Mouse (Mus musculus): ENCODE data around the gene Pih1d1. TPM values are rescaled to one million over a fixed set of nuclear protein-coding genes. Genes with fewer than 3 reads are reported as not detected.

Pih1d1 gene
- polyA plus RNA-seq, 1 experiment from 2014 or later, result 97.7 TPM

DNA sequence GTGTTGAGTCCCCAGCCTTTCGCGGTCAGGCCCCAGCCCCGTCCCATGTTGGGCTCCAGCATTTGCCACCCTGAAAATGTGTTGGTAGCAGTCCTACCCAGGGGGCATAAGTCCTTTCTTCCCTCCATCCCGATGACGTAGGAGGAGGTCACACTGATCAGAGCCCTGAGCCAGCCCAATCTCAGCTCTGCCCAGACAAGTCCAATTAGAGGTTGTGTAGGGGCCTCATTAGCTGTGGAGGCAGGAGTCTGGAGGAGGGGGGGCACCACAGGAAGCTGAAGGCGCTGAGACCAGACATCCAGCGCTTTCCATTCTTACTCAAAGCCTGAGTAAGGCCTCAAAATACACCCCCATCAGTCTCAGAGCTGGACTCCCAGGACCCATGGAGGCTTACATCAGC, 31.8 kb downstream of the Pih1d1 start:
- Histone ChIP-seq H3K27me3 (peaks cover 87% of the 10 kb centered on the region), H3K4me3 (no peak overlapping the region), H3K9ac (peak overlapping the region; percentile 36; the same call in 1 of the 2 replicates), H3K36me3 (no peaks in the 10 kb centered on the region), H3K27ac (no peak overlapping the region), H3K4me2 (no peak overlapping the region), H3K9me3 (no peaks in the 10 kb centered on the region), H3K4me1 (peaks cover 10% of the 10 kb centered on the region; the same call in 1 of the 2 replicates)
- ATAC-seq (ENCODE audit: insufficient number of reproducible peaks, insufficient read depth, low FRiP score, low TSS enrichment, low read depth), result no peak
- WGBS, result 57% methylated on average over 7 of the region's 7 CpGs

DNA sequence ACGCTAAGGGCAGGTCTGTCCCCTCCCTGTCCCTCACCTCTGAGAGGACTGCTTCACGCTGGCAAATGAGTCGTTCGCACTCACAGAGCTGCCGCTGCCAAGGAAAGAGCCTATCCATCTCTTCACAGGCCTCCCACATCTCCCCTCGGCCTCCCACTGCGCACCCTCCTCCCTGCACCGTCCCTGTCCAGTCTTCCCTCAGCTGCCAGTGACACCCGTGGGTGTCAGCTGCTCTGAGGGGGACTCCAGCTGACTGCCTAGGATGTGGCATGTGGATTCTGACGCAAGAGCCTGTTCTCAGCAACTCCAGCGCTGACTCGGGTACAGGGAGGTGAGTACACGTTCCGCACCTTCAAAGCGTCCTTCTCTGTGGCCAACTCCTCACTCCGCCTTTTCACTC, 35.5 kb downstream of the Pih1d1 start:
- no peak overlapping the region for H3K4me2 ChIP-seq
- H3K27ac ChIP-seq, result no peak overlapping the region
- peaks cover 60% of the 10 kb centered on the region for H3K27me3 ChIP-seq
- H3K4me1 ChIP-seq, result peaks cover 9% of the 10 kb centered on the region; the same call in 1 of the 2 replicates
- H3K36me3 ChIP-seq, result no peaks in the 10 kb centered on the region
- no peak overlapping the region for H3K4me3 ChIP-seq
- ATAC-seq (ENCODE audit: insufficient number of reproducible peaks, insufficient read depth, low FRiP score, low TSS enrichment, low read depth), result no peak
- no peak overlapping the region for H3K9ac ChIP-seq
- 63% methylated on average over 16 of the region's 16 CpGs for WGBS
- H3K9me3 ChIP-seq, result no peaks in the 10 kb centered on the region

DNA sequence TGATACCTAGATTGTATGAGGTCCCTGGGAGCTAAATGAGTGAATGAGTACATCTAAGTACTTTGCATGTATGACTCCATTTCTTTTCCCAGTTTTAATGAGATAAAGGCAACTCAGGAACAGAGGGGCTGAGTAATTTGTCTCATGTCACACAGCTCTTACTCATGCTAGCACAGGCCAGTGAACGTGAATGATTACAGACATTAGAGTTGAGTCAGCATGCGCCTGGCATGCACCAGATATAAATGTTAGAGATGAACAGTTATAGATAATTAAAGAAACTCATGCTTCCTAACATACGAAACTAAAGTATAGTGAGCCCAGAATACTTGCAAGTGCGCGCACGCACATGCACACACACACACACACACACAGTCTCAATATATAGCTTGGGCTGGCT, 36.1 kb downstream of the Pih1d1 start:
- WGBS, result 89% methylated on average over 6 of the region's 6 CpGs
- Histone ChIP-seq H3K27ac (no peak overlapping the region), H3K9me3 (no peaks in the 10 kb centered on the region), H3K36me3 (no peaks in the 10 kb centered on the region), H3K4me3 (no peak overlapping the region), H3K4me1 (peaks cover 9% of the 10 kb centered on the region; the same call in 1 of the 2 replicates), H3K4me2 (no peak overlapping the region), H3K9ac (no peak overlapping the region), H3K27me3 (peaks cover 55% of the 10 kb centered on the region)
- ATAC-seq (ENCODE audit: insufficient number of reproducible peaks, insufficient read depth, low FRiP score, low TSS enrichment, low read depth), result no peak

- no peaks in the 10 kb centered on the region for H3K9me3 ChIP-seq
- H3K27me3 ChIP-seq, result peaks cover 45% of the 10 kb centered on the region
- H3K27ac ChIP-seq, result no peak overlapping the region
- H3K36me3 ChIP-seq, result no peaks in the 10 kb centered on the region
- no peak overlapping the region for H3K4me3 ChIP-seq
- 65% methylated on average over 2 of the region's 2 CpGs for WGBS
- H3K4me1 ChIP-seq, result peaks cover 9% of the 10 kb centered on the region; the same call in 1 of the 2 replicates
- no peak overlapping the region for H3K4me2 ChIP-seq
- no peak for ATAC-seq (ENCODE audit: insufficient number of reproducible peaks, insufficient read depth, low FRiP score, low TSS enrichment, low read depth)
- H3K9ac ChIP-seq, result no peak overlapping the region
Measured at GRCm38 (mm10) chr7:45191161-45191560, 37.1 kb downstream of the Pih1d1 start.

DNA sequence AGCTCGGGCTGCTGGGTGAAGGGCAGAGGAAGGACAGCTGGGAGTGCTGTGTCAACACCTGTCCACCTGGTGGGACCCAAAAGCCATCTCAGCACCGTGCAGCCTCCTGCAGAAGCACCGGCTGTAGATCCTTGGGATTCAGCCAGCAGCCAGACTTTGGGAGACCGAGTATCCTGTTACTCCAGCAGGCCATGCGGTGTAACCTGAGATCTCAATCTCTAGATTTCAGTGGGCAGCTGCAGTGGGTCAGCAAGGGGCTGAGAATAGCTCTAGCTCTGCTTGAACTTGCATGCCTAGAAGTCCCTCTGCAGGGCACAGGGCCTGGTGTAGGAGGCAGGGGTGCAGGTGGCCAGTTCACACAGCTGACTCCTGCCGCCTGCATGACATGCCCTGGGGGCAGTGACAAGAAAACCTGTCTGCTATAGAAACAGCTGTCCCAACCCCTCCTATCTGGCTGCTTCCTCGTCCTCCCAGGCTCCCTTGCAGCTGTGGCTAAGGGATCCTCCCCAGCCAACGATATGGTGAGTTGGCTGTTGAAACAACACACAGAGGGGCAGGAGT, 37.8 kb downstream of the Pih1d1 start:
- H3K36me3 ChIP-seq, result no peaks in the 10 kb centered on the region
- no peaks in the 10 kb centered on the region for H3K9me3 ChIP-seq
- peak; percentile 20; the same call in 1 of the 2 replicates for ATAC-seq (ENCODE audit: insufficient number of reproducible peaks, insufficient read depth, low FRiP score, low TSS enrichment, low read depth)
- 5% methylated on average over 8 of the region's 8 CpGs for WGBS
- H3K27ac ChIP-seq, result peak overlapping the region; percentile 53; the same call in 1 of the 2 replicates
- H3K4me1 ChIP-seq, result peaks cover 9% of the 10 kb centered on the region; the same call in 1 of the 2 replicates
- no peak overlapping the region for H3K4me3 ChIP-seq
- peaks cover 38% of the 10 kb centered on the region for H3K27me3 ChIP-seq
- H3K9ac ChIP-seq, result peak overlapping the region; percentile 57
- no peak overlapping the region for H3K4me2 ChIP-seq

- Histone ChIP-seq H3K9me3 (no peaks in the 10 kb centered on the region), H3K27me3 (peaks cover 40% of the 10 kb centered on the region), H3K4me2 (no peak overlapping the region), H3K36me3 (no peaks in the 10 kb centered on the region), H3K9ac (no peak overlapping the region), H3K4me3 (no peak overlapping the region), H3K4me1 (peaks cover 9% of the 10 kb centered on the region; the same call in 1 of the 2 replicates), H3K27ac (no peak overlapping the region)
- WGBS, result 78% methylated on average over 7 of the region's 7 CpGs
- no peak for ATAC-seq (ENCODE audit: insufficient number of reproducible peaks, insufficient read depth, low FRiP score, low TSS enrichment, low read depth)
Measured at GRCm38 (mm10) chr7:45192585-45193310, 38.6 kb downstream of the Pih1d1 start.

DNA sequence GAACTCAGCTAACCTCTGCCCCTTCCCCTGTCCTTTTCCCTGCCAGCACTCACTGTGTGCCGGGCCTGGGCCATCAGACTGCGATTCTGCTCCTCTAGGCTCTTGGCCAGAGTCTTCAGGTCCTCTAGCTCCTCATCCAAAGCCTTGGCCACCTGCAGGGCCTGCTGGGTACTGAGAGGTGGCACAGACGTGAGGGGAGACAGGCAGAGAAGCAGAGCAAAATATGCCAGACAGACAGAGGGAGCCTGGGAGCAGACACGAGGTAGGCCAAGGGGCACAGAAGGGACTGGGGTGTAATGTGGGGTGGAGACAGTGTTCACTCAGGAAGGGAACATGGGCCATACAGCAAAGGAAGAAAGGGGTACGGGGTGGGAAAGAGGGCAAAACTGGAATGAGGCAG, 39.3 kb downstream of the Pih1d1 start:
- Histone ChIP-seq H3K36me3 (no peaks in the 10 kb centered on the region), H3K4me3 (no peak overlapping the region), H3K9me3 (no peaks in the 10 kb centered on the region), H3K27me3 (peaks cover 34% of the 10 kb centered on the region), H3K9ac (no peak overlapping the region), H3K27ac (no peak overlapping the region), H3K4me2 (no peak overlapping the region), H3K4me1 (peaks cover 9% of the 10 kb centered on the region; the same call in 1 of the 2 replicates)
- no peak for ATAC-seq (ENCODE audit: insufficient number of reproducible peaks, insufficient read depth, low FRiP score, low TSS enrichment, low read depth)
- WGBS, result 57% methylated on average over 5 of the region's 5 CpGs

DNA sequence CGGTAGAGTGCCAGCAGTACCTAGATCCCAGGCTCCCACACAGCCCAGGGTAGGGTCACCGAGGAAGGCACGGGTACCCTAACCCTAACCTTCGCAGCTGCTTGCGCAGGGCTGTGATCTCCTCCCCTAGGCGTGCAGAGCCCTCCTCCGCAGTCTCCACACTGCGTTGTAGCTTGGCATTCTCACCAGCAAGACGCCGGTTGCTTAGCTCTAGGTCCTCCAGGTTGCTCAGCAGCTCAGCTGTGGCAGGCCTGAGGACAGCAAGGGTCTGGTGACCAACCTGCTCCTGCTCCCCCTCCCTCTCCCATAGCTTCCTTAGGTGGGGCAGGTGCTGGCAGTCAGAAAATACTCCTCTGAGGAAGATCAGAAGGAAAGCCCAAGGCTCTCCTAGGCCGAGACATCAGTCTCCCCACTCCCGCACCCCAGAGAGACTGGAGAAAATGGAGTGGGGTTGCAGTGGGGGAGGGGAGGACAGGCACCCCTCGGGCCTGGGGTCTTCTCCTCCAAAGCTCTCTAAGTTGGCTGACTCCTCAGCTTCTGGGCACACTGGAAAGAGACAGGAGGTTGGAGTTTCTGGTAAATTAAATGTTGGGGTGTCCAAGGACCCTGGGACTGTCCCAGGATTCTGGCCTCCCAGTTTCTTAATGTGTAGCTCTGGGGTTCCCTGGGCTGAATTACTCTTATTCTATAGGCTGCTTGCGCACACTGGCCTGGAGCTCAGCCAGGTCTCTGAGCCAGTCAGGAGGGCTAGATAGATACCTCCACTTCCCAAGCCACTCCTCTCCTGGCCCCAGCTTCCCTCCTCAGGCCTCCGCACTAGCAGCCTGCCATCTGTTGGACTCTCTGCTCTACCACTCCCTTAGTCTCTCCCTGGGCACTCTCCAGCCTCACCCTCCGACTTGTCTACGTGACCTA, 40.0 kb downstream of the Pih1d1 start:
- Histone ChIP-seq H3K36me3 (no peaks in the 10 kb centered on the region), H3K4me2 (no peak overlapping the region), H3K4me3 (no peak overlapping the region), H3K27ac (no peak overlapping the region), H3K27me3 (peaks cover 32% of the 10 kb centered on the region), H3K9ac (no peak overlapping the region), H3K9me3 (no peaks in the 10 kb centered on the region), H3K4me1 (peaks cover 9% of the 10 kb centered on the region; the same call in 1 of the 2 replicates)
- no peak for ATAC-seq (ENCODE audit: insufficient number of reproducible peaks, insufficient read depth, low FRiP score, low TSS enrichment, low read depth)
- WGBS, result 69% methylated on average over 17 of the region's 17 CpGs

GRCm38 (mm10) chr7:45195341-45196175, 41.5 kb downstream of the Pih1d1 start:
- H3K36me3 ChIP-seq, result no peaks in the 10 kb centered on the region
- no peaks in the 10 kb centered on the region for H3K9me3 ChIP-seq
- H3K4me1 ChIP-seq, result peaks cover 9% of the 10 kb centered on the region; the same call in 1 of the 2 replicates
- no peak overlapping the region for H3K27ac ChIP-seq
- no peak overlapping the region for H3K9ac ChIP-seq
- WGBS, result 62% methylated on average over 13 of the region's 13 CpGs
- peaks cover 26% of the 10 kb centered on the region for H3K27me3 ChIP-seq
- ATAC-seq (ENCODE audit: insufficient number of reproducible peaks, insufficient read depth, low FRiP score, low TSS enrichment, low read depth), result no peak
- no peak overlapping the region for H3K4me3 ChIP-seq
- no peak overlapping the region for H3K4me2 ChIP-seq

DNA sequence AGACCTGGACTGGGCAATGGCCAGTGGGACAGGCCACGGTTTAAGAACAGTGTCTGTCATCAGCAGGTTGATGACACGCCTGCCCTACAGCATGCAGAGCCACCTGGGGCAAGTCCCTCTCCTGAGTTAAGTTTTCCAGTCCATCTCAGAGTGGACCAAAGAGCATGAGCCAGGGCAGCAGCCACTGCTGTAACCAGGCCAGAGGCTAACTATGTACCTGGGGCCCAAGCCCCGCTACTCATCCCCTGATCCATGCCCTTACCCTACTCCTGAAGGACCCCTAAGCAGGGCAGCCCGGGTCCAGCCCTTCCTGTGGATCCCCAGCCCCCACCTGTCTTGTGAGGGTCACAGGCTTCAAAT, 42.1 kb downstream of the Pih1d1 start:
- H3K4me2 ChIP-seq, result no peak overlapping the region
- WGBS, result 86% methylated on average over 4 of the region's 4 CpGs
- H3K36me3 ChIP-seq, result no peaks in the 10 kb centered on the region
- peaks cover 9% of the 10 kb centered on the region; the same call in 1 of the 2 replicates for H3K4me1 ChIP-seq
- H3K4me3 ChIP-seq, result no peak overlapping the region
- peaks cover 22% of the 10 kb centered on the region for H3K27me3 ChIP-seq
- no peak overlapping the region for H3K27ac ChIP-seq
- no peak overlapping the region for H3K9ac ChIP-seq
- ATAC-seq (ENCODE audit: insufficient number of reproducible peaks, insufficient read depth, low FRiP score, low TSS enrichment, low read depth), result no peak
- H3K9me3 ChIP-seq, result no peaks in the 10 kb centered on the region

DNA sequence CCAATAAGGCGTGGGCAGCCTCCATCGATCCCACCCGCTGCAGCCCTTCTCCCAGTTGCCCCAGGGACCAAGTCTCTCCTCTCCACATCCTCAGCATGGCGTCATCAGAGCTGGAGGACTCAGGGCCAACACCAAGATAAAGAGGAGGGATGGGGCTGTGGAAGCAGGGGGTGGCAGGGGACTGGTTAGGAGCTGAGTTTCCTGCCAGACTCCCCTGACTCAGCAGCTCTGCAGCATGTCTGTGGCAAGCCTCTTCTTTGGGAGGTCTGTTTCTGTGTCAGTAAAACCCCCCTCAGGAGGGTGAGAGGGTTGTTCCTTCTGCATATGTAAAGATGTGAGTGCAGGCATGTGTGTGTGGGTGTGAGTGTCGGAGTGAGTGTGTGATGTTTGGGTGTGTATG, 42.9 kb downstream of the Pih1d1 start:
- Histone ChIP-seq H3K27me3 (peaks cover 14% of the 10 kb centered on the region), H3K4me3 (no peak overlapping the region), H3K27ac (no peak overlapping the region), H3K4me2 (no peak overlapping the region), H3K9ac (no peak overlapping the region), H3K9me3 (no peaks in the 10 kb centered on the region), H3K36me3 (no peaks in the 10 kb centered on the region), H3K4me1 (peaks cover 2% of the 10 kb centered on the region; the same call in 1 of the 2 replicates)
- ATAC-seq (ENCODE audit: insufficient number of reproducible peaks, insufficient read depth, low FRiP score, low TSS enrichment, low read depth), result no peak
- 59% methylated on average over 5 of the region's 5 CpGs for WGBS

Measured in embryonic facial prominence, embryonic 13.5 days (tissue).